Mouse (Mus musculus) forebrain, embryonic 16.5 days (tissue): ENCODE results near the gene Calhm1. TPM values are rescaled to one million over a fixed set of nuclear protein-coding genes. Genes with fewer than 3 reads are reported as not detected.

Source experiments
- ATAC-seq: fragments of 200-750 bp; cut with Nextera tagmentation; 2 replicates; pipeline ENCODE4 v1.8.0; 2017; ENCODE audit warnings: mild to moderate bottlenecking, moderate library complexity
- H3K27ac ChIP-seq: fragments of 300-500 bp; sonication (generic); 2 replicates; pipeline ENCODE4 v1.5.1; 2014; ENCODE audit warnings: low read length, control low read depth
- H3K27me3 ChIP-seq: fragments of 300-500 bp; sonication (generic); replicated peaks from 2 replicates; pipeline ENCODE4 v1.6.1; 2014; ENCODE audit warnings: low read length; ENCODE audit not compliant: control insufficient read depth, insufficient read depth
- H3K36me3 ChIP-seq: fragments of 300-500 bp; sonication (generic); 2 replicates; pipeline ENCODE4 v1.6.1; 2014; ENCODE audit not compliant: control insufficient read depth, insufficient read depth
- H3K4me1 ChIP-seq: fragments of 300-500 bp; sonication (generic); replicated peaks from 2 replicates; pipeline ENCODE4 v1.6.1; 2014; ENCODE audit warnings: low read length; ENCODE audit not compliant: control insufficient read depth, insufficient read depth
- H3K4me2 ChIP-seq: fragments of 300-500 bp; sonication (generic); 2 replicates; pipeline ENCODE4 v1.6.1; 2014; ENCODE audit warnings: mild to moderate bottlenecking, low read length, control low read depth
- H3K4me3 ChIP-seq: fragments of 300-500 bp; sonication (generic); replicated peaks from 2 replicates; pipeline ENCODE4 v1.5.1; 2014; ENCODE audit warnings: mild to moderate bottlenecking, low read length, control low read depth
- H3K9ac ChIP-seq: fragments of 300-500 bp; sonication (generic); replicated peaks from 2 replicates; pipeline ENCODE4 v1.6.1; 2014; ENCODE audit warnings: low read depth, low read length, control low read depth
- H3K9me3 ChIP-seq: fragments of 300-500 bp; sonication (generic); 2 replicates; pipeline ENCODE4 v1.6.1; 2016; ENCODE audit warnings: low read length; ENCODE audit not compliant: control insufficient read depth
- WGBS: fragments of 180-500 bp; shearing (Covaris S2); extraction: QIAGEN DNeasy Blood & Tissue Kit; methylation state at CpG from one replicate; pipeline ENCODE4 v1.1.7; 2014; 5-methylcytosine and 5-hydroxymethylcytosine counted together
- polyA plus RNA-seq: library from polyadenylated mRNA; unstranded; fragments of >200 nt; fragmentation: Nextera tagmentation; extraction: Ambion mirVana; gene quantifications from 2 replicates; pipeline ENCODE4 v1.2.1, GENCODE M21; 2015

Calhm1 gene
- not detected in 2 replicates for polyA plus RNA-seq

GRCm38 (mm10) chr19:47144154-47144553 lies at the start of gene Calhm1:
Gene Calhm1, minus strand, starts transcription at chr19:47144254.
- no peak for ATAC-seq

GRCm38 (mm10) chr19:47192158-47192557 lies 48.1 kb upstream of the Calhm1 start:
- Histone ChIP-seq H3K27ac (no peak overlapping the region), H3K36me3 (no peaks in the 10 kb centered on the region), H3K4me3 (no peak overlapping the region), H3K9me3 (no peaks in the 10 kb centered on the region), H3K4me1 (peaks cover 6% of the 10 kb centered on the region), H3K9ac (no peak overlapping the region), H3K4me2 (no peak overlapping the region), H3K27me3 (no peaks in the 10 kb centered on the region)
- WGBS: 90% methylated on average over 5 of the region's 5 CpGs
- no peak for ATAC-seq

More at GRCm38 (mm10) chr19:47144154-47144553, at the start of gene Calhm1:
- 90% methylated on average over 6 of the region's 6 CpGs for WGBS
- Histone ChIP-seq H3K9me3 (no peaks in the 10 kb centered on the region), H3K27ac (no peak within 1 kb of the TSS), H3K27me3 (no peaks in the 10 kb centered on the region), H3K4me2 (no peak within 1 kb of the TSS), H3K36me3 (no peaks in the 10 kb centered on the region), H3K4me3 (no peak within 1 kb of the TSS), H3K9ac (no peak within 1 kb of the TSS), H3K4me1 (no peaks in the 10 kb centered on the region)

- peak; percentile 83 for ATAC-seq
- H3K4me1 ChIP-seq: peaks cover 6% of the 10 kb centered on the region
- no peak overlapping the region for H3K27ac ChIP-seq
- H3K4me2 ChIP-seq: no peak overlapping the region
- no peaks in the 10 kb centered on the region for H3K9me3 ChIP-seq
- no peaks in the 10 kb centered on the region for H3K27me3 ChIP-seq
- WGBS: 50% methylated on average over 11 of the region's 11 CpGs
- no peak overlapping the region for H3K4me3 ChIP-seq
- H3K9ac ChIP-seq: no peak overlapping the region
- H3K36me3 ChIP-seq: no peaks in the 10 kb centered on the region
Observed at GRCm38 (mm10) chr19:47188515-47189128, 44.6 kb upstream of the Calhm1 start.

DNA sequence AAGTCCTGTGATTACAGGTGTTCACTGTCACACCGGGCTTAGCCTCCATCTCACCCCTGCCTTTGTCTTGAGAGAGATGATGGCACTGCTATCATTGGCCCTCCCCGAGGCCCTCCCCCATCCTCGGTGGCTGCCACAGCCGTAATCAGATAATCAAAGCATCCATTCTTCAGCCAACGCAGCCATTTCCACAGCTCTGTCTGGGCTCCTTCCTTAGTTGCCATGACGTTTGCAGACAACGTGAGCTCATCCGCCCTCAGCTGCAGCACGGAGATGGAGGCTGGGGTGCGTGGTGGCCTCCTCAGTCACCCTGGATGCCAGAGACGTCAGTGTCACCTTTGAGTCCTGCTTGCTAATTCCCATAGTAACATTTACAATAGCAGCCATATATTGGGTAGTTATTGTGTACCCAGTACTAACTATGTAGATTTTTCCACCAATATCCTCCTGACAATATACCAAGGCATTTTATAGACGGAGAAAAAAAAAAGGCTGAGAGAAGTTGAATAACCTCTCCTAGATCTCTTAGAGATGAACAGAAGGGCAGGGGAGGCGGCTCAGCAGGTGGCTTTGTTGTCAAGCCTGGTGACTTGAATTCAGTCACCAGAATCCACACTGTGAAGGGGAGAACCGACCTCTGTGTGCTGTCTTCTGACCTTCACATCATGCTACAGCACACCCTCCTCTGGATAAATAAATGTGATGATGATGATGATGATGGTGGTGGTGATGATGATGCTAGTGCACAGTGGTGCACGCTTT lies 42.6 kb upstream of the Calhm1 start:
- Histone ChIP-seq H3K4me3 (no peak overlapping the region), H3K27ac (no peak overlapping the region), H3K4me1 (peaks cover 6% of the 10 kb centered on the region), H3K4me2 (no peak overlapping the region), H3K36me3 (no peaks in the 10 kb centered on the region), H3K9me3 (peaks cover 5% of the 10 kb centered on the region), H3K9ac (no peak overlapping the region), H3K27me3 (no peaks in the 10 kb centered on the region)
- WGBS: 41% methylated on average over 15 of the region's 15 CpGs
- ATAC-seq: no peak

DNA sequence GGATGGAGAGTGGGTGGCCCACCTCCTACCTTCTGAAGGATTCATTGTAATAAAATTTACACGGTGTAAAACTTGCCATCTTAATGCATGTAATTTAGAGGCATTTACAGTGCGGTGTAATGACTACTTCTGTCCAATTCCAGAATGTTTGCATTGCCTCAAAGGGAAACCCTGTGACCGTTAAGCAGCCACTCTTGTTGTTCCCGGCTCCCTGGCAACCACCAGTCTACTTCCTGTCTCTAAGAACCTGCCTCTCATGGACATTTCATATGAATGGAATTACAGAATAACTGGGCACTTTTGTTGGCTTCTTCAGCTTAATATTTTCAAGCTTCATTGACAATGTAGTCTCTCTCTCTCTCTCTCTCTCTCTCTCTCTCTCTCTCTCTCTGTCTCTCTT lies 40.7 kb upstream of the Calhm1 start:
- no peaks in the 10 kb centered on the region for H3K36me3 ChIP-seq
- H3K4me2 ChIP-seq: no peak overlapping the region
- H3K9me3 ChIP-seq: peaks cover 7% of the 10 kb centered on the region
- H3K9ac ChIP-seq: no peak overlapping the region
- H3K27ac ChIP-seq: no peak overlapping the region
- H3K4me3 ChIP-seq: no peak overlapping the region
- ATAC-seq: no peak
- H3K4me1 ChIP-seq: peaks cover 13% of the 10 kb centered on the region
- peaks cover 13% of the 10 kb centered on the region for H3K27me3 ChIP-seq
- WGBS: 51% methylated on average over 4 of the region's 4 CpGs

DNA sequence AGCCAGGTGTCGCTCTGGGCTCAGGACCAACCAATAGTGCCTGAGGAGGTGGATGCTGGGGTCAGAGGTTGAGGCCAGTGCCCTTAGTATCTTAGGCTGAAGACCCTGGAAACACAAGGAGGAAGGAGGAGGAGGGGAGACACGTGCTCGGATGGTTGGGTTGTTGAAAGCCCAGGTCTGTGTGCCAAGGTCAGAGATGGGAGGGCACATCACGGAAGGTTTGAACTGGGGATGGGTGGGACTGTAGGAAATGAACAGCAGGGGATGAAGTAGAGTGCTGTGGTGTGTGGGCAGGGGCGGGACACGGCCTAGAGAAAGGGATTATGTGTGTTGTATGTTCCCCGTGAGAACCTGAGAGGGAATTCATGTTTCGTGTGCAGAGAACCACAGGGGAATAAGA lies 40.2 kb upstream of the Calhm1 start:
- Histone ChIP-seq H3K9me3 (peaks cover 7% of the 10 kb centered on the region), H3K4me2 (no peak overlapping the region), H3K27me3 (peaks cover 15% of the 10 kb centered on the region), H3K27ac (no peak overlapping the region), H3K4me1 (peaks cover 18% of the 10 kb centered on the region), H3K36me3 (no peaks in the 10 kb centered on the region), H3K4me3 (no peak overlapping the region), H3K9ac (no peak overlapping the region)
- ATAC-seq: no peak
- WGBS: 74% methylated on average over 8 of the region's 8 CpGs

DNA sequence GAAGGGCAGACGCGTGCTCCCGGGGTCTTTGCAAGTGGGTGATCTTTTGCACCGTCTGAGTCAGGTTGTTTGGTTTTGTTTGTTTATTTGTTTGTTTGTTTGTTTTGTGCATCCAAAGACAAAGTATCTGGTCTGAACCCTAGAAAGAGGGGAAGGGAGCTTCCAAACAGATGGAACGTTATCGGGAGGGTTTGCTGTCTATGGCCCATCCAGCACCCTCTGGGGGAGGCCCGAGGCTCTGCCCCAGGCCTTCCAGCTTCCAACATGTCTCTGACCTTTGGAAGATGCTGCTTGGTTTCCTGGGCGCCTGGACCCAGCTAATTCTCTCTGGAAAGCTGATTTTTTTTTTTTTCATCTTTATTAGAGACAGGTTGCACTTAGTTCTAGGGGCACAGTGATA lies 36.0 kb upstream of the Calhm1 start:
- Histone ChIP-seq H3K27ac (no peak overlapping the region), H3K4me3 (peak overlapping the region; percentile 65), H3K4me1 (peaks cover 15% of the 10 kb centered on the region), H3K9me3 (peaks cover 7% of the 10 kb centered on the region), H3K4me2 (peak overlapping the region; percentile 90), H3K9ac (no peak overlapping the region; the same call in 1 of the 2 replicates), H3K36me3 (no peaks in the 10 kb centered on the region), H3K27me3 (peaks cover 19% of the 10 kb centered on the region)
- WGBS: 13% methylated on average over 8 of the region's 8 CpGs
- no peak for ATAC-seq

- no peaks in the 10 kb centered on the region for H3K36me3 ChIP-seq
- H3K9ac ChIP-seq: peak overlapping the region; percentile 63
- H3K4me1 ChIP-seq: peaks cover 15% of the 10 kb centered on the region
- H3K4me2 ChIP-seq: peak overlapping the region; percentile 90
- peaks cover 19% of the 10 kb centered on the region for H3K27me3 ChIP-seq
- 0 out of 2 replicates have a peak, but pooled peaks have one; percentile 6 for ATAC-seq
- H3K4me3 ChIP-seq: peak overlapping the region; percentile 65
- WGBS: under 1% methylated on average over 33 of the region's 42 CpGs
- H3K9me3 ChIP-seq: peaks cover 7% of the 10 kb centered on the region
- H3K27ac ChIP-seq: peak overlapping the region; percentile 8; the same call in 1 of the 2 replicates
Observed at GRCm38 (mm10) chr19:47179272-47179809, 35.3 kb upstream of the Calhm1 start.
